Mouse (Mus musculus) liver, embryonic 13.5 days (tissue): Measurements from ENCODE around the gene Dnal1. TPM values are rescaled to one million over a fixed set of nuclear protein-coding genes. Genes with fewer than 3 reads are reported as not detected.
A peak's percentile ranks its signal among the peaks of the same experiment; 100 is the strongest.

Experiments
- ATAC-seq: fragments of 200-750 bp; cut with Nextera tagmentation; 2 replicates; pipeline ENCODE4 v1.8.0; 2017; ENCODE audit warnings: low read depth, mild to moderate bottlenecking, moderate number of reproducible peaks, moderate library complexity
- DNase-seq: peaks from one replicate; pipeline ENCODE4 v3.0.0; 2022
- H3K27ac ChIP-seq: fragments of 300-500 bp; sonication (generic); 2 replicates; pipeline ENCODE4 v1.5.1; 2015; ENCODE audit warnings: moderate library complexity, mild to moderate bottlenecking, inconsistent platforms
- H3K27me3 ChIP-seq: fragments of 300-500 bp; sonication (generic); 2 replicates; pipeline ENCODE4 v1.6.1; 2015; ENCODE audit warnings: mild to moderate bottlenecking, inconsistent platforms
- H3K36me3 ChIP-seq: fragments of 300-500 bp; sonication (generic); 2 replicates; pipeline ENCODE4 v1.6.1; 2015; ENCODE audit warnings: mild to moderate bottlenecking, inconsistent platforms
- H3K4me1 ChIP-seq: fragments of 300-500 bp; sonication (generic); replicated peaks from 2 replicates; pipeline ENCODE4 v1.6.1; 2015; ENCODE audit warnings: inconsistent platforms
- H3K4me2 ChIP-seq: fragments of 300-500 bp; sonication (generic); 2 replicates; pipeline ENCODE4 v1.6.1; 2015; ENCODE audit warnings: inconsistent platforms, mild to moderate bottlenecking, moderate library complexity
- H3K4me3 ChIP-seq: fragments of 300-500 bp; sonication (generic); replicated peaks from 2 replicates; pipeline ENCODE4 v1.5.1; 2015; ENCODE audit warnings: mild to moderate bottlenecking, inconsistent platforms
- H3K9ac ChIP-seq: fragments of 300-500 bp; sonication (generic); 2 replicates; pipeline ENCODE4 v1.6.1; 2015; ENCODE audit warnings: mild to moderate bottlenecking, inconsistent platforms
- H3K9me3 ChIP-seq: fragments of 300-500 bp; sonication (generic); replicated peaks from 2 replicates; pipeline ENCODE4 v1.6.1; 2016; ENCODE audit warnings: inconsistent platforms
- WGBS: fragments of 180-500 bp; shearing (Covaris S2); methylation state at CpG from one replicate; pipeline ENCODE4 v1.1.7; 2015; ENCODE audit not compliant: insufficient replicate concordance; 5-methylcytosine and 5-hydroxymethylcytosine counted together
- polyA plus RNA-seq: library from polyadenylated mRNA; unstranded; fragments of >200 nt; fragmentation: Nextera tagmentation; extraction: Ambion mirVana; gene quantifications from 2 replicates; pipeline ENCODE4 v1.2.1, GENCODE M21; 2015

Gene Dnal1
- polyA plus RNA-seq, 1 experiment from 2014 or later = 0.23 TPM

DNA sequence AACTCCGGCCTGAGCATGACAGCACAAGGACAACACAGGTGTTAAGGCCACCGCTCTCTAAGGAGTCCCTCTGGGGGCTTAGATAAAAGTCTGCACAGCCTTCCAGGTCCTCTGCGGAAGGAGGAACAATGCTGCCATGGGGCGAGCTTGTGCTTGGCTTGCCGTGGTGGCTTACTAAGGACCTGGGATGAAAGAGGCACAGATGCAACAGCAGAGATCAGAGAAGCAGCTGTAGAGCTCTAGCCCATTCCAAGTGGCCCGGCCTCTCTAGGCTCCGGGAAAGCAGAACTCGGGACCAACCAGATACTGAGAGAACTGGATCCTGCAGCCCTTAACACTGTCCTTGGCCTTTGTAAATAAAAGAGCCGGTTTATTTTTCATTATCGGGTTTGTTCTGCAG lies 37.7 kb downstream of the Dnal1 start:
- WGBS = 62% methylated on average over 10 of the region's 10 CpGs
- ATAC-seq (peak; percentile 9; the same call in 1 of the 2 replicates), DNase-seq (no peak)
- Histone ChIP-seq H3K4me1 (peaks cover 80% of the 10 kb centered on the region), H3K4me3 (peak overlapping the region; percentile 62), H3K27me3 (no peaks in the 10 kb centered on the region), H3K27ac (peak overlapping the region; percentile 96), H3K36me3 (peaks cover 74% of the 10 kb centered on the region), H3K9me3 (no peaks in the 10 kb centered on the region), H3K9ac (peak overlapping the region; percentile 76), H3K4me2 (peak overlapping the region; percentile 65)

DNA sequence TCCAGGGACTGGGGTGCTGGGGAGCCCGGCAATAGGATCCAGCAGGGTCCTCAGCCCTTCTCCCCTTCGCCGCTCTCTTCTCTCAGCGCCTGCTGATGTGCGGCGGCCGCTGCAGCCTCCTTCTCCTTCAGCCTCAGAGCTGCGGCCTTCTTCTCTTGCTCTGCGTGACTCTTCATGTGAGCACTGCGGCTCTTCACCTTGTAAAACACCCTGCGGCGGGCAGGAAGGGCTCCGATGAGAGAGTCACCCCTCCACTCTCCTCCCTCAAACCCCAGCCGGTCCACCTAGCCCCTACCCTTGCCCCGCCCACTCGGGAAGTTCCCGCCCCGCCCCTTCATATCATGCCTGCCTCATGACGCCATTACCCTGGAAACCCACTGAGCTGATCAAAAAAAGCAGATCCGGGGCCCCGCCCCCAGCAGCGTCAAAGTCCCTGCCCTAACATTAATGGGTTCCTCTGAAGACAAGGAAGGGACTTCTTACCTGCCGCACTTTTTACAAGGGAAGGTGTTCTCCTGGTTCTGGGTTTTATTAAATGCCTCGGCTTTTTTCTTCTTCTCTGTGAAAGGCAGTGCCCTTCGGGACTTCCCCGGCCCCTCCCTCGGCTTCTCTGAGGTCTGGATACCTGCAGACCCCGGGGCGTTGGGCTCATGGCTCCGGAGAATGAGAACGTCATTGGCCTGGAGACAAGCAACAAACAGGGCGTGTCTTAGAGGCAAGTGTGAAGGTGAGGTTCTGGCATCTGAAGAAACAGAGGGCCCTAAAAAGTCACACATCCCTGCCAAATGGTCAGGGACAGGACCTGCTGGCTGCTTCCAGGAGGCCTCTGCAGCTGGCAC lies 38.4 kb downstream of the Dnal1 start:
- H3K4me3 ChIP-seq = peak overlapping the region; percentile 62
- H3K27ac ChIP-seq = peak overlapping the region; percentile 96
- peaks cover 75% of the 10 kb centered on the region for H3K36me3 ChIP-seq
- H3K9me3 ChIP-seq = no peaks in the 10 kb centered on the region
- peaks cover 74% of the 10 kb centered on the region for H3K4me1 ChIP-seq
- WGBS = 67% methylated on average over 32 of the region's 32 CpGs
- peak overlapping the region; percentile 65 for H3K4me2 ChIP-seq
- ATAC-seq (peak; percentile 25), DNase-seq (peak; percentile 58)
- H3K27me3 ChIP-seq = no peaks in the 10 kb centered on the region
- H3K9ac ChIP-seq = peak overlapping the region; percentile 76

DNA sequence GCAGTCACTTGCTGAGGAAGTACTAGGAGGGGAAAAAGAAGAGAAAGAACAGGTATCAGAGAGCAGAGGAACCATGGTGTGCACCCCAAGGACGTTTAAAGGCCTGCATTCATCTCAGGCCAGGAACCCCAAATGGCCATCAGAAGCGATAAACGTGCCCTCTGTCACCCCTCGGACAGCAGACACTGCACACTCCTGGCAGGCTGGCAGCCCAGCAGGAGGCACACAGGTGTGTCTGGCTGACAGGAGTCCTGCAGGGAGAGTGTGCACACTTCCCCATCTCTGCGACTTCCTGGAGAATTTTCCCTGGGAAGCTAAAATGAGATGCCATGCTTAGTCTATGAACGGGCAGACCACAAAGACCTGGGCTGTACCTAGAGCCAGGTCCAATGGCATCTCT lies 39.2 kb downstream of the Dnal1 start:
- H3K9me3 ChIP-seq = no peaks in the 10 kb centered on the region
- WGBS = 80% methylated on average over 6 of the region's 6 CpGs
- H3K27ac ChIP-seq = peak overlapping the region; percentile 96
- H3K36me3 ChIP-seq = peaks cover 83% of the 10 kb centered on the region
- DNase-seq (no peak), ATAC-seq (no peak)
- no peaks in the 10 kb centered on the region for H3K27me3 ChIP-seq
- peak overlapping the region; percentile 62; the same call in 1 of the 2 replicates for H3K4me3 ChIP-seq
- peak overlapping the region; percentile 8; the same call in 1 of the 2 replicates for H3K9ac ChIP-seq
- peaks cover 65% of the 10 kb centered on the region for H3K4me1 ChIP-seq
- peak overlapping the region; percentile 65; the same call in 1 of the 2 replicates for H3K4me2 ChIP-seq

DNA sequence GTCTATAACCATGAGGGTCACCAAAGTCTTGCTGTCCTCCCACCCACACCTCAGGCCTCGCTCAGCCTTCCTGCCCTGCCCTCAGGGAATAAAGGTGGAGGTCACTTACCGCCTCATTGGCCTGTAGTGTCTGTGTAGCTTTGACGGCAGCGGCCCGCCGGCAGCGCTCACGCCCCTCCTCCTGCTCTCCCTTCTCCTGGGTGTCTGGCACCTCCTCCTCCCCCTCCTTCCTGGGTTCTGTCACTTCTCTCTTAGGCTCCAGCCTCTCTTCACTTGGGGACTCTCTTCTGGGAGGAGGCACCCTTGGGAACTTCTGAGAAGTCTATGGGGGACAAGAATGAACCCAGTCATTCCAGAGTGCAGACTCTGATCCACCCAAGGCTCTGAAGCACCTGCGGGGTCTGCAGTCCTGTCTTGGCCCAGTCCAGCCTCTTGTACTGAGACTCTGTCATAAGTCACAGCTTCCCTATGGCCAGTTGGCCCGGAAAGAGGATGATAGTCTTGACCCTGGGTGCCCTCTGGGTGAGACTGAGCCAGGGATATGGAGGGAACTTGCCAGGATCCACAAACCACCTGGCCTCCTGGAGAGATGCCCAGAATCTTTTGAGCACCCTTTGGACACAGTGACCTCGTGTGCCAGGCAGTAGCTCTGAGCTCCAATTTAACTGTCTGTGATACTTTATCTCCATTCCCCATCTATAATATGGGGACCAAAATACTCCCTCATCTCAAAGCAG lies 40.8 kb downstream of the Dnal1 start:
- 75% methylated on average over 11 of the region's 11 CpGs for WGBS
- ATAC-seq (no peak), DNase-seq (no peak)
- Histone ChIP-seq H3K9me3 (no peaks in the 10 kb centered on the region), H3K4me1 (peaks cover 52% of the 10 kb centered on the region), H3K9ac (no peak overlapping the region), H3K4me2 (no peak overlapping the region), H3K27ac (peak overlapping the region; percentile 2; the same call in 1 of the 2 replicates), H3K4me3 (no peak overlapping the region), H3K27me3 (no peaks in the 10 kb centered on the region), H3K36me3 (peaks cover 94% of the 10 kb centered on the region)

DNA sequence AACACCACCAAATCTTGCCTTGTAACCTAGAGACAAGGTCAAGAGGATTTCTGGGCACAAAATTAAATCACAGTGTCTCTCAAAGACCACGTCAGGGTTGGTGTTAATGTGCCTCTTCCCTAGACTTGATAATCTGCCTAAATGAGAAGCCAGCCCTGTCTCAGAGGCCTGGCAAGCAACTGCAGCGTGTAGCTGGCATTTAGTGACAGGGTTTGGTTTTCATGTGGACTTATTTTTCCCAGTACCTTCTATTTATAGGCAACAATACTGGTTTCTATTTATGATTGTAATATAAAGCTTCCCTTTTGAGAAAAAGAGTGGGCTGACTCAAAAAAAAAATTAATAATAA lies 41.3 kb downstream of the Dnal1 start:
- Histone ChIP-seq H3K27me3 (no peaks in the 10 kb centered on the region), H3K9ac (no peak overlapping the region), H3K36me3 (peaks cover 94% of the 10 kb centered on the region), H3K4me3 (no peak overlapping the region), H3K27ac (no peak overlapping the region), H3K9me3 (no peaks in the 10 kb centered on the region), H3K4me2 (no peak overlapping the region), H3K4me1 (peaks cover 51% of the 10 kb centered on the region)
- no peak for ATAC-seq
- DNase-seq = no peak
- WGBS = 76% methylated on average over 2 of the region's 2 CpGs

DNA sequence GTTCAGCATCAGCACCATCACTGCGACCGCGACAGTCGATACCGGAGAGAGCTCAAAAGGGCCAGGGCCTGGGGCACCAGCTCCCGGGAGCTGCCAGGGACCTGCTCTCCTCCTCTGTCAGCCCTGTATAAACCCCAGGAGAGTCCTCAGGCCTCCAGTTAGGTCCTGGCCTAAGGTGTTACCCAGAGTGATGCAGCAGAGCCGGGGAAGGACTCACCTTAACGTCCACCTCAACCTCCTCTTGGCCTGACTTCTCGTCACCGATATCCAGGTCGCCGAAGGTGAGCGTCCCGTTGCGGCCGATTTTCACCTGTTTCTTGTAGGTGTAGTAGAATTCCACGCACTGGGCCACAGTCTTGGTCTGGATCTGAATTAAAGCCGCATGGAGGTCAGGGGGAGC lies 42.0 kb downstream of the Dnal1 start:
- no peak overlapping the region; the same call in 1 of the 2 replicates for H3K27ac ChIP-seq
- ATAC-seq = no peak
- H3K9me3 ChIP-seq = no peaks in the 10 kb centered on the region
- H3K27me3 ChIP-seq = no peaks in the 10 kb centered on the region
- peaks cover 96% of the 10 kb centered on the region for H3K36me3 ChIP-seq
- no peak overlapping the region for H3K4me3 ChIP-seq
- H3K4me2 ChIP-seq = no peak overlapping the region
- DNase-seq = no peak
- no peak overlapping the region for H3K9ac ChIP-seq
- peaks cover 51% of the 10 kb centered on the region for H3K4me1 ChIP-seq
- WGBS = 94% methylated on average over 18 of the region's 18 CpGs

DNA sequence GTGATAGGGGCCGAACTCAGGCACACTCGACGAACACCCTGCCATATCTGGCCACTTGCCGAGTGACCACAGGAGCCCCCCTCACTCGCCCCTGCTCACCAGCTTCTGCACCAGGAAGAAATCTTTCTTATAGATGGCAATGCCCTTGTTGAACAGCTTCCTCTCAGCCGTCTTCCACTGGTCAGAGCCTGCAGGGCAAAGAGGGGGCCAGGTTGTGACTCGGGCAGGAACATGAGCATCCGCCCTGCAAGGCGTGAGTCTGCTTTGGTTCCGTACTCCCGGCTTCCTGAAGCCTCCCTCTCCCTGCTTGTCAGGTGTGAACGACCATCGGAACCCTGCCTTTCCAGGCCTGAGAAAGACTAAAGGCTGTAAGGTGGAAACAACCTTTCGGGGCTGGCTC lies 44.0 kb downstream of the Dnal1 start:
- no peaks in the 10 kb centered on the region for H3K9me3 ChIP-seq
- WGBS = 78% methylated on average over 14 of the region's 14 CpGs
- no peak overlapping the region for H3K4me3 ChIP-seq
- no peak for DNase-seq
- H3K9ac ChIP-seq = no peak overlapping the region
- peaks cover 93% of the 10 kb centered on the region for H3K36me3 ChIP-seq
- H3K27ac ChIP-seq = peak overlapping the region; percentile 34; the same call in 1 of the 2 replicates
- peaks cover 49% of the 10 kb centered on the region for H3K4me1 ChIP-seq
- no peaks in the 10 kb centered on the region for H3K27me3 ChIP-seq
- H3K4me2 ChIP-seq = no peak overlapping the region
- no peak for ATAC-seq

GRCm38 (mm10) chr12:84160491-84160890 lies 46.3 kb downstream of the Dnal1 start:
- Histone ChIP-seq H3K9me3 (no peaks in the 10 kb centered on the region), H3K4me3 (no peak overlapping the region), H3K36me3 (peaks cover 92% of the 10 kb centered on the region), H3K27me3 (no peaks in the 10 kb centered on the region), H3K4me2 (0 out of 2 replicates have a peak overlapping the region, but pooled peaks have one; percentile 37), H3K27ac (no peak overlapping the region), H3K4me1 (peaks cover 47% of the 10 kb centered on the region), H3K9ac (no peak overlapping the region)
- DNase-seq (no peak), ATAC-seq (no peak)
- WGBS = 88% methylated on average over 8 of the region's 8 CpGs

GRCm38 (mm10) chr12:84161116-84161515 lies 47.0 kb downstream of the Dnal1 start:
- DNase-seq (peak; percentile 55), ATAC-seq (peak; percentile 84)
- Histone ChIP-seq H3K4me2 (peak overlapping the region; percentile 37), H3K9ac (peak overlapping the region; percentile 53), H3K4me3 (no peak overlapping the region), H3K9me3 (no peaks in the 10 kb centered on the region), H3K27ac (peak overlapping the region; percentile 79), H3K4me1 (peaks cover 53% of the 10 kb centered on the region), H3K27me3 (no peaks in the 10 kb centered on the region), H3K36me3 (peaks cover 89% of the 10 kb centered on the region)
- 36% methylated on average over 8 of the region's 8 CpGs for WGBS

DNA sequence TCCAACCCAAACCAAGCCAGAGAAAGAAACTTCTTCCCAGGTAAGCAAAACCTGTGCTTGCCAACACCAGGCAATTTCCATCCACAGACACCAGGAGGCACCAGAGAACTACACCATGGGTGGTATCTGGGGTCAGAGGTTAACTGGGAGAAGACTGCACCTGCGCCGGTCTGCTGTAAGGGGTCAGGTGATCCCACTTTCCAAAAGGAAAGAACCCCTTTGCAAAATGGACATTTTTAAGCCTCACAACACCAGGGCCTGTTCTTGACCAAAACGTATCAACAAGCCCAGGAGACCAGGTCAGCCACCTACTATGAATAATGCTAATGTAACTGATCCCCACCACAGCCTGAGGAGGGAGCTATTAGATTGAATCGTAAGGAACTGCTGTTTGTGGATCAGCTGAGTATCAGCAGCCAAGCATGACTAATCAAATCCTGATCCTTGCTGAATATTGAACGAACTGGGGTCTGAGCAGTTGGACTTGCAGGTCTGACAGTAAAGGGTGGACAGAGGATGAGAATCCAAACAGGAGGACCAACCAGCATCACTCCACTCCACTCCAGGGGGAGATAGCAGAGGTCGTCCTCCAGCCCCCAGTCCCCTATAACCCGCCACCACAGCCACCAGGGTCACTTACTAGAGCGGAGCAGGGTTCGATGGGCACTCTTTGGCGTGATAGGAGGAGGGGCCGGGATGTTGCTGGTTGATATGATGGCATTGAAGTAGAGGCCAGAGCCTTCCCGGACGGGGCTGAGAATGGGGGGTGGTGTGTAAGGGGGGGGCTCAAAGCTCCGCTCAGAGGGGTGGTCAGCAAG lies 47.7 kb downstream of the Dnal1 start:
- no peak overlapping the region for H3K4me3 ChIP-seq
- H3K9me3 ChIP-seq = no peaks in the 10 kb centered on the region
- H3K4me1 ChIP-seq = peaks cover 60% of the 10 kb centered on the region
- H3K4me2 ChIP-seq = peak overlapping the region; percentile 37
- peak; percentile 56 for ATAC-seq
- H3K27ac ChIP-seq = peak overlapping the region; percentile 79
- WGBS = 75% methylated on average over 14 of the region's 14 CpGs
- H3K9ac ChIP-seq = peak overlapping the region; percentile 53
- no peaks in the 10 kb centered on the region for H3K27me3 ChIP-seq
- DNase-seq = no peak
- H3K36me3 ChIP-seq = peaks cover 86% of the 10 kb centered on the region

DNA sequence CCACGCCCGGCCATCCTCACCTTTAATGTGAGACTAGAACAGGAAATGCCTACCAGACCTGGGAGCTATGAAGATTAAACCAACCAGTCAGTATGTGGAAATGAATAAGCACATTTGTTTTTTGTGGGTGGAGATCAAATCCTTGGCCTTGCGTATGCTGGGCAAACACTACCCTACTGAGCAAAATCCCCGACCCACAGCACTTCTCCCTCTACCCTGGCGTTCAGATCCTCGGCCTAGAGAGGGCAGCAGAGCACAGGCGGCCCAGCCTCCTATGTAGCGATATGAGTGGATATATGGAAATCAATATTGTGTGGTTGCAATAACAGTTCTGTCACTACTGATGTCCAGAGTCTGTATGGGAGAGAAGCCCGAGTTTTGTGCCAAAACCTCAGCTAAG lies 49.0 kb downstream of the Dnal1 start:
- no peak overlapping the region for H3K4me2 ChIP-seq
- no peaks in the 10 kb centered on the region for H3K27me3 ChIP-seq
- peak overlapping the region; percentile 16; the same call in 1 of the 2 replicates for H3K27ac ChIP-seq
- H3K9me3 ChIP-seq = no peaks in the 10 kb centered on the region
- peaks cover 70% of the 10 kb centered on the region for H3K4me1 ChIP-seq
- DNase-seq (no peak), ATAC-seq (peak; percentile 35)
- 68% methylated on average over 9 of the region's 9 CpGs for WGBS
- no peak overlapping the region for H3K9ac ChIP-seq
- peaks cover 84% of the 10 kb centered on the region for H3K36me3 ChIP-seq
- no peak overlapping the region for H3K4me3 ChIP-seq
